Mouse (Mus musculus): ENCODE results near the gene 2010300C02Rik. TPM values are rescaled to one million over a fixed set of nuclear protein-coding genes. Genes with fewer than 3 reads are reported as not detected.
A peak's percentile ranks its signal among the peaks of the same experiment; 100 is the strongest.

The 2010300C02Rik gene
- polyA plus RNA-seq, 1 experiment from 2014 or later = 3.2 TPM

DNA sequence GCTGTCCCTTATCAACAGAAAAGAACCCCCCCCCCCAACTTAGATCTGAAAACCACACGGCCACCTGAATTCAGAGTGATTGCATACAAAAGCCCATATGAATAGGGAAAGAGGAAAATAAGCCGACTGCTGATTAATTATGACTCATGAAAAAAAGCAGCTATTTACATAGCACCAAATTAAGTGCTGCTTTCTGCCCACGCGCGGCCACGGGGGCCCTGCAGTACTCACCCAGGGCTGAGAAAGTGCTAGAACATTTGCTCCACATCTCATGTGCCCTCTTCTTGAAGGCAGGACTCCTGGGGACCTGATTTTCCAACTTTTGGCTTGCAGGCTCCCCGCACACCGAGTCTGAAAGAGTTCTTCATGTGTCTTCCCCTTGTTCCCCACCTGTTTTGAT is 10.1 kb downstream of the 2010300C02Rik start:
- Histone ChIP-seq H3K9me3 (replicated peaks) (no peaks in the 10 kb centered on the region), H3K4me2 (no peak overlapping the region), H3K36me3 (no peaks in the 10 kb centered on the region), H3K27me3 (no peaks in the 10 kb centered on the region), H3K4me3 (no peak overlapping the region), H3K27ac (no peak overlapping the region), H3K4me1 (replicated peaks) (no peaks in the 10 kb centered on the region), H3K9ac (no peak overlapping the region)
- 82% methylated on average over 8 of the region's 8 CpGs for WGBS
- no peak for ATAC-seq (replicated peaks; ENCODE audit: insufficient number of reproducible peaks, insufficient read depth, low FRiP score, low read depth)

DNA sequence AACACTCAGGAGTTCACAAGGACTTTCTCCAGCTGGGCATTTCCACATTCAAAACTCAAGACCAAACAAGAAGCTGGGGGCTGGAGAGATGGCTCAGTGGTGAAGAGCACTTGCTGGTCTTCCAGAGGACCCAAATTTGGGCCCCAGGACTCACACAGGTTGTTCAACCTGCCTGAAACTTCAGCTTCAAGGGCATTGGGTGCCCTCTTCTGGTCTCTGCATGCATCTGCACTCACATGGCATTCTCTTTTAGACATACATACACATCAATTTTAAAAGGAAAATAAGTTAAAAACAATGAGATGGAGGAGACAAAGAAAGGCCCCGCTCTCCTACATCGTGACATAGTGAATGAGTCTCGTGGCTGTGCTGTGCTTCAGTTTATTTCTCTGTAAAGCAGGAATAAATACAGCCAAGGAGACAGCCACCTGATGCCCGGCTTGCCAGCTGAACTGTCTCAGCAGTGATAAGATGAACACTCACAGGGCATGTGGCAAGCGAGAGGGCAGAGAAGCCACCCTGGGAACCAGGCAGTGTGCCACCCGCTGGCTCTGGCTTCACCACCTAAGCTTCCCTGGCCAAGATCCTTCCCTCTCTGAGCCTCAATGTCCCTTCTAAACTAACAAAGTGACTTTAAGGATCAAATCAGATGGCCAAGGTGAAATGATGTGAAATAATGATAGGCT is 11.5 kb downstream of the 2010300C02Rik start:
- no peak for ATAC-seq (replicated peaks; ENCODE audit: insufficient number of reproducible peaks, insufficient read depth, low FRiP score, low read depth)
- Histone ChIP-seq H3K27ac (no peak overlapping the region), H3K4me3 (no peak overlapping the region), H3K9ac (no peak overlapping the region), H3K27me3 (no peaks in the 10 kb centered on the region), H3K36me3 (no peaks in the 10 kb centered on the region), H3K9me3 (replicated peaks) (no peaks in the 10 kb centered on the region), H3K4me1 (replicated peaks) (no peaks in the 10 kb centered on the region), H3K4me2 (no peak overlapping the region)
- WGBS = 88% methylated on average over 6 of the region's 6 CpGs

DNA sequence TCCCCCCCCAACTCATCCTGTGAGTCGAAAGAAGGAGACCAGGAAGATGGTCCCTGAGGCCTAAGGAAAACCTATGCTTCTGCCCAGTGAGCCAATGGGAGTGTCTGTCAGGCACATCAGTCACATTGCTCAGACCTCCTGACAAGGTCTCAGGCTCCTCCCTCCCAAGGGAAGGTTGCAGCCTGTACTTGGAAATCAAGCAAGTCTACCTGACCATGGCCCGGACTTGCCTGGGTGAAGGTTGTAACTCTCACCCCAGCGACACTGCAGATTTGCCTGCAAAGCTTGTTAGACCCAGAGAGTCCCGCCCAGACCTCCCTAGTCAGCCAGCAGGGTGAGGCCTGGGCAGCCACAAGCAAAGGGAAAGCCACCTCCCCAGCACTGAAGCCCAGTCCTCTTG is 17.6 kb downstream of the 2010300C02Rik start:
- H3K9ac ChIP-seq = no peak overlapping the region
- H3K36me3 ChIP-seq = no peaks in the 10 kb centered on the region
- no peak for ATAC-seq (replicated peaks; ENCODE audit: insufficient number of reproducible peaks, insufficient read depth, low FRiP score, low read depth)
- WGBS = 59% methylated on average over 4 of the region's 4 CpGs
- no peak overlapping the region for H3K4me3 ChIP-seq
- no peak overlapping the region for H3K4me2 ChIP-seq
- peaks cover 21% of the 10 kb centered on the region for H3K4me1 ChIP-seq (replicated peaks)
- H3K27me3 ChIP-seq = no peaks in the 10 kb centered on the region
- H3K27ac ChIP-seq = no peak overlapping the region
- H3K9me3 ChIP-seq (replicated peaks) = no peaks in the 10 kb centered on the region

- Histone ChIP-seq H3K9ac (no peak overlapping the region), H3K4me1 (replicated peaks) (peaks cover 51% of the 10 kb centered on the region), H3K36me3 (no peaks in the 10 kb centered on the region), H3K27me3 (no peaks in the 10 kb centered on the region), H3K9me3 (replicated peaks) (no peaks in the 10 kb centered on the region), H3K4me2 (no peak overlapping the region), H3K4me3 (no peak overlapping the region), H3K27ac (peak overlapping the region; percentile 5; the same call in 1 of the 2 replicates)
- 0 out of 2 replicates have a peak, but pooled peaks have one; percentile 2 for ATAC-seq (replicated peaks; ENCODE audit: insufficient number of reproducible peaks, insufficient read depth, low FRiP score, low read depth)
- 36% methylated on average over 5 of the region's 5 CpGs for WGBS
Measured at GRCm38 (mm10) chr1:37698852-37699439, 20.9 kb downstream of the 2010300C02Rik start.

DNA sequence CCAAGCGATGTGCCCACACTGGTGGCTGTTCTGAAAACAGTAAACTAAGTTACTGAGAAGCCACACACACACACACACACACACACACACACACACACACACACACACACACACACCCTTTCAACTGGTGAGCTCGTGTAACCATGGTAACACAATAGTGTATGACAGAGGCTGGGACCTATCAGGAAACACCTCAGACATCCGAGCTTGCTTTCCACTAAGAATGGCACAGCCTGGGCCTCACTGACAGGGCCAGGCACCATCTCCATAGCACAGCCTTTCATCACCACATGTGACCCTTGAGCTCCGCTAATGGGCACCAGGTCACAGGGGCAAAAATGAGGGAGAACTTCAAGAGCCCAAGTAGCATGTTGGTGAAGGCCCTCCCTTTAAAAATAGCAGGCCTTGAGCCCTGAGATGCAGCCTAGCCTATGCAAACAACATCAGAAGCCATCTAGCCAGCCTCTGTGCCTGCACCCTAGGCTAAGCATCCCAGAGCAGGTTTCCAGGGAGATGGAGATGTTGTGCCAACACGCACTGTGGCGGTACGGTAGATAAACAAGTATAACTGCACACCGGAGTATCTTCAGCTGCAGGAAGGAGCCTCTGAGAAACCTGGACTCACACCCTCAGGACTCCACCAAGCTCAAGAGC is 21.6 kb downstream of the 2010300C02Rik start:
- peak; percentile 61; the same call in 1 of the 2 replicates for ATAC-seq (replicated peaks; ENCODE audit: insufficient number of reproducible peaks, insufficient read depth, low FRiP score, low read depth)
- Histone ChIP-seq H3K36me3 (no peaks in the 10 kb centered on the region), H3K9me3 (replicated peaks) (no peaks in the 10 kb centered on the region), H3K4me2 (no peak overlapping the region), H3K4me3 (no peak overlapping the region), H3K4me1 (replicated peaks) (peaks cover 52% of the 10 kb centered on the region), H3K9ac (no peak overlapping the region), H3K27ac (peak overlapping the region; percentile 5; the same call in 1 of the 2 replicates), H3K27me3 (no peaks in the 10 kb centered on the region)
- 46% methylated on average over 8 of the region's 8 CpGs for WGBS

DNA sequence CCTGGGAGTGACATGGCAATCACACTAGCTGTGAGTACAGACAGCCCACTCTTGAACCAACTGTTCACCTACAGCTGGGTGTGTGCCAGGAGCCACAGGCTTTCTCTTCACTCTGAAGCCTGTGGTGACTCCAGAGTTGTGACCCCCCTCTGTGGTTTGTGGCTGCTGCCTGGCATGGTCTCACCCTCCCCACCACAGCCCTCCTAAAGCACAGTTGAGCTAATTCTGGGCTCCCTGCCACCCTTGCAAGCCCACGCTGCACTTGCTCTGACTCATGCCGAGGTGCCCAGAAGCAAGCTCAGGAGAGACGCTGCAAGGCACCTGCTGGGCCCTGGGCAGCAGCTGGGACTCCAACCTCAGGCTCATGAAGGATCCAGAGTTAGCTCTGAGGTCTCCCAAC is 23.0 kb downstream of the 2010300C02Rik start:
- WGBS = 49% methylated on average over 3 of the region's 3 CpGs
- Histone ChIP-seq H3K9me3 (replicated peaks) (no peaks in the 10 kb centered on the region), H3K4me2 (no peak overlapping the region), H3K4me3 (no peak overlapping the region), H3K27me3 (no peaks in the 10 kb centered on the region), H3K36me3 (no peaks in the 10 kb centered on the region), H3K4me1 (replicated peaks) (peaks cover 52% of the 10 kb centered on the region), H3K9ac (no peak overlapping the region), H3K27ac (peak overlapping the region; percentile 12; the same call in 1 of the 2 replicates)
- ATAC-seq (replicated peaks; ENCODE audit: insufficient number of reproducible peaks, insufficient read depth, low FRiP score, low read depth) = no peak

DNA sequence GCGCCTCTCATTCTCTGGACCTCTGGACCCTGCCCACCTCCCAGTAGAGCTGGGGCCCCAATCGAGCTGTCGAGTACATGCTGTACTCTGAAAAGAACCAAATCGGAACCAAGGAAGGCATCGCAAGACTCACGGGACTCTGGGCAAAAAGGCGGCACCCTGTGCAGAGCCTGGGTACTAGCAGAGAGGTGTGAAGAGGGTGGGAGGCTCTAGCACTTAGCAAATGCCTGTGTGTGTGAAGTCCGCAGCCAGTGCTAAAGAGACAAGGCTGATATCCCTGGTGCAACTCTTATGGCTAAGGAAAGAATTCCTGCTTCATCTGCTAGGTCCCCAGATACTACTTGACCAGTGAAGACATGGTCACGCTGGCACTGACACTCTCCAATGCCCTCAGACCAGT is 24.2 kb downstream of the 2010300C02Rik start:
- Histone ChIP-seq H3K4me1 (replicated peaks) (peaks cover 52% of the 10 kb centered on the region), H3K36me3 (no peaks in the 10 kb centered on the region), H3K9ac (no peak overlapping the region), H3K4me2 (no peak overlapping the region), H3K27me3 (no peaks in the 10 kb centered on the region), H3K4me3 (no peak overlapping the region), H3K9me3 (replicated peaks) (no peaks in the 10 kb centered on the region), H3K27ac (no peak overlapping the region)
- WGBS = 68% methylated on average over 9 of the region's 9 CpGs
- no peak for ATAC-seq (replicated peaks; ENCODE audit: insufficient number of reproducible peaks, insufficient read depth, low FRiP score, low read depth)

DNA sequence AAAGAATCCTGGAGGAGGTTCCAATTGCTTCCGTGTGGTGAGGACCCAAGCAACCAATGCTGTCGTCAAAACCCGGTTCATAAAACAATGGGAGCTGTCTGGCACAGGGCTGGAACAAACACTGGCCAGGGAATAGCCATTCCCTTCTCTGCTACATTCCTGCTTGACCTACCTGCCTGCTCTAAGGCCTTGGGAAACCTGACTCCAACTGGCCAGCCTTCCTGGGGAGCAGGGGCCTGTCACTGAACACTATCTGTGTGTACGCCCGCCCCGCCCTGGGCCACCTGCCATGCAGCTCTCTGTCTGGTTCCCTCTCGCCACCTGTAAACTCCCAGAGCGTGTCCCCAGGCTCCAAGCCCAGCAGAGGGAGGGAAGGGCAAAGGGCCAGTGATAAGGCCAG is 25.5 kb downstream of the 2010300C02Rik start:
- no peak overlapping the region for H3K4me3 ChIP-seq
- H3K27ac ChIP-seq = peak overlapping the region; percentile 62
- no peaks in the 10 kb centered on the region for H3K36me3 ChIP-seq
- H3K4me1 ChIP-seq (replicated peaks) = peaks cover 50% of the 10 kb centered on the region
- WGBS = 18% methylated on average over 8 of the region's 8 CpGs
- H3K9ac ChIP-seq = no peak overlapping the region
- no peak overlapping the region for H3K4me2 ChIP-seq
- no peaks in the 10 kb centered on the region for H3K27me3 ChIP-seq
- no peaks in the 10 kb centered on the region for H3K9me3 ChIP-seq (replicated peaks)
- ATAC-seq (replicated peaks; ENCODE audit: insufficient number of reproducible peaks, insufficient read depth, low FRiP score, low read depth) = no peak

DNA sequence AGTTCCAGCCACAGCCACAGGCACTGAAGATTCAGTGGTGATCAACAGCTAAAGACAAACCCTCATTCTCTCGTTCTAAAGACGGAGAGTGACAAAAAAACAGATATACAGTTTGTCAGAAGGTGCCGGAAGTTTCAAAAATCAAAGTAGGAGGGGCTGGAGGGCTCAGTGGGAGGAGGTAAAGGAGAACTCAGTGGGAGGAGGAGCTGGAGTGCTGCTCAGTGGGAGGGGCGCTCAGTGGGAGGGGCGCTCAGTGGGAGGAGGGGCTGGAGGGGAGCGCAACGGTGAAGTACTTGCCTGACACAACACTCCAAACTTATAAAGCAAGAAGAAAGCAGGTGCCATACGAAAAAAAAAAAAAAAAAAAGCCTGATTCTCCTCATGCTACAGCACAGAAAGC is 28.7 kb downstream of the 2010300C02Rik start:
- no peaks in the 10 kb centered on the region for H3K36me3 ChIP-seq
- H3K27me3 ChIP-seq = no peaks in the 10 kb centered on the region
- whole genome bisulfite sequencing = 57% methylated on average over 8 of the region's 8 CpGs
- H3K4me1 ChIP-seq (replicated peaks) = peaks cover 42% of the 10 kb centered on the region
- H3K4me2 ChIP-seq = no peak overlapping the region
- no peaks in the 10 kb centered on the region for H3K9me3 ChIP-seq (replicated peaks)
- ATAC-seq (replicated peaks; ENCODE audit: insufficient number of reproducible peaks, insufficient read depth, low FRiP score, low read depth) = no peak
- H3K9ac ChIP-seq = no peak overlapping the region
- H3K27ac ChIP-seq = no peak overlapping the region
- H3K4me3 ChIP-seq = no peak overlapping the region

DNA sequence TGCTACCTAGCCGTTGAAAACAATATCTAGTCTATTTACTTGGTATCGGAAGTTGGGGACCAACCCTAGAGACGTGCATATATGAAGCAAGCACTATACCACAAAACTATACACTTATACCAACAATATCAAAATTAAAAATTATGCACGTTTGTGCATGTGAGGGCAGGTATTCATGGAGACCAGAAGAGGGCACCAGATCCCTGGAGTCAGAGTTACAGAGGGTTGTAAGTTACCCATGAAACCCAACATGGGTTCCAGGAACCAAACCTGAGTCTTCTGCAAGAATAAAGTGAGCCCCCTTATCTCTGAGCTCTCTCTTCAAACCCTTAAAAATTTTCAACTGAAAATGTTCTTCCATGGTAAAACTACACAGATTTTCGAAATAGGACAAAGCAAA is 29.2 kb downstream of the 2010300C02Rik start:
- Histone ChIP-seq H3K9me3 (replicated peaks) (no peaks in the 10 kb centered on the region), H3K4me2 (no peak overlapping the region), H3K36me3 (no peaks in the 10 kb centered on the region), H3K27me3 (no peaks in the 10 kb centered on the region), H3K27ac (no peak overlapping the region), H3K4me3 (no peak overlapping the region), H3K4me1 (replicated peaks) (peaks cover 38% of the 10 kb centered on the region), H3K9ac (no peak overlapping the region)
- no peak for ATAC-seq (replicated peaks; ENCODE audit: insufficient number of reproducible peaks, insufficient read depth, low FRiP score, low read depth)
- WGBS = 74% methylated on average over 5 of the region's 5 CpGs

GRCm38 (mm10) chr1:37689730-37690129 is 30.2 kb downstream of the 2010300C02Rik start:
- no peak for ATAC-seq (replicated peaks; ENCODE audit: insufficient number of reproducible peaks, insufficient read depth, low FRiP score, low read depth)
- H3K4me1 ChIP-seq (replicated peaks) = peaks cover 30% of the 10 kb centered on the region
- H3K36me3 ChIP-seq = no peaks in the 10 kb centered on the region
- no peaks in the 10 kb centered on the region for H3K9me3 ChIP-seq (replicated peaks)
- no peak overlapping the region for H3K27ac ChIP-seq
- 78% methylated on average over 6 of the region's 6 CpGs for WGBS
- H3K9ac ChIP-seq = no peak overlapping the region
- H3K27me3 ChIP-seq = no peaks in the 10 kb centered on the region
- H3K4me3 ChIP-seq = no peak overlapping the region
- H3K4me2 ChIP-seq = no peak overlapping the region

Measured in heart, embryonic 15.5 days (tissue).